Mouse (Mus musculus) frontal cortex, postnatal 10 days (tissue): ENCODE results near the gene 4930562C15Rik.

Source experiments
- DNase-seq, 2 experiments: peaks; one replicate each; pipeline ENCODE4 v3.0.0; 2022; ENCODE audit warnings: low spot score in 2 of 2, mixed read lengths in 1 of 2

The 4930562C15Rik gene

GRCm38 (mm10) chr16:4913783-4914735, 78.8 kb downstream of the 4930562C15Rik start:
- peak; percentile 74 to 75 for DNase-seq

- no peak for DNase-seq
These were observed 80.7 kb downstream of the 4930562C15Rik start for GRCm38 (mm10) chr16:4915931-4916330.

GRCm38 (mm10) chr16:4916608-4917007, 81.4 kb downstream of the 4930562C15Rik start:
- no peak for DNase-seq
